ENCODE assay signal across 18 mouse cellular contexts in genomic region chr2:133525621-133526181, GRCm38 (mm10). TPM values are rescaled to one million over a fixed set of nuclear protein-coding genes. Genes with fewer than 3 reads are reported as not detected.
DNase-seq lines count a peak whose midpoint lies in the region; ATAC-seq and TF ChIP-seq lines count a peak whose summit lies in the region.
"Had no signal": no experiment of that assay in that cellular context is flagged by ENCODE, and none has a peak within 500 bp of the region (broad histone marks: within the 10 kb centered on the region; RNA-seq: fewer than 3 reads in every experiment).

No protein-coding gene starts in this region.

- H3K9ac ChIP-seq in intestine, embryonic 14.5 days (ENCODE audit: low read length): no peak overlapping the region
- no peak overlapping the region for H3K9ac ChIP-seq in intestine, postnatal 0 days (ENCODE audit: low read depth, low read length)
- H3K9ac ChIP-seq in kidney, embryonic 15.5 days: no peak overlapping the region
- H3K9ac ChIP-seq in hindbrain, embryonic 11.5 days (ENCODE audit: low read depth, low read length): no peak overlapping the region
- H3K9ac ChIP-seq: hindbrain, embryonic 12.5 days; intestine, embryonic 15.5 days; liver, embryonic 13.5 days; stomach, embryonic 15.5 days had no signal

- no peak for TF ChIP-seq CTCF in intestine, postnatal 0 days (IDR thresholded peaks at IDR 0.05; ENCODE audit: low read depth)

- H3K27ac ChIP-seq in intestine, embryonic 14.5 days (ENCODE audit: low read depth): no peak overlapping the region
- no peak overlapping the region for H3K27ac ChIP-seq in intestine, postnatal 0 days (ENCODE audit: low read depth, low read length)
- H3K27ac ChIP-seq in kidney, embryonic 15.5 days: no peak overlapping the region
- no peak overlapping the region for H3K27ac ChIP-seq in hindbrain, embryonic 11.5 days (ENCODE audit: low read depth, low read length)
- H3K27ac ChIP-seq: hindbrain, embryonic 12.5 days; intestine, embryonic 15.5 days; liver, embryonic 13.5 days; stomach, embryonic 15.5 days had no signal

- DNase-seq in intestine, embryonic 14.5 days (ENCODE audit: low spot score): peak; percentile 35
- DNase-seq in Muller cell, postnatal 12 days (ENCODE audit: inconsistent ontology term): peak; percentile 63
- DNase-seq in brain, adult 2 months (ENCODE audit: low read depth, low spot score): peak; percentile 37
- no peak for DNase-seq in thymus, postnatal 36 days
- no peak for DNase-seq in hindbrain, embryonic 11.5 days (ENCODE audit: low spot score)
- DNase-seq in urinary bladder, postnatal 10 days (ENCODE audit: low spot score): no peak
- DNase-seq: adrenal gland, postnatal 14 days; liver, embryonic 13.5 days; spleen, adult 18-20 months; thymus, postnatal 25 days had no signal

- H3K4me3 ChIP-seq in intestine, embryonic 14.5 days (ENCODE audit: low read depth, low read length): no peak overlapping the region
- H3K4me3 ChIP-seq in intestine, postnatal 0 days (ENCODE audit: low read depth, low read length): no peak overlapping the region
- no peak overlapping the region for H3K4me3 ChIP-seq in kidney, embryonic 15.5 days (replicated peaks)
- no peak overlapping the region for H3K4me3 ChIP-seq in hindbrain, embryonic 11.5 days (ENCODE audit: low read depth, low read length)
- H3K4me3 ChIP-seq: hindbrain, embryonic 12.5 days; intestine, embryonic 15.5 days; liver, embryonic 13.5 days; megakaryocyte, embryonic 14.5 days; stomach, embryonic 15.5 days had no signal

- H3K4me1 ChIP-seq in intestine, embryonic 14.5 days (replicated peaks; ENCODE audit: control insufficient read depth, insufficient read depth, low read length): no peaks in the 10 kb centered on the region
- no peaks in the 10 kb centered on the region for H3K4me1 ChIP-seq in intestine, postnatal 0 days (replicated peaks; ENCODE audit: control insufficient read depth, insufficient read depth, low read length)
- peaks cover 8% of the 10 kb centered on the region; the same call in 1 of the 2 replicates for H3K4me1 ChIP-seq in kidney, embryonic 15.5 days
- H3K4me1 ChIP-seq in hindbrain, embryonic 11.5 days (replicated peaks; ENCODE audit: control insufficient read depth, insufficient read depth, low read length): no peaks in the 10 kb centered on the region
- H3K4me1 ChIP-seq: hindbrain, embryonic 12.5 days; intestine, embryonic 15.5 days; liver, embryonic 13.5 days; megakaryocyte, embryonic 14.5 days; stomach, embryonic 15.5 days had no signal

- no peak for ATAC-seq in intestine, embryonic 14.5 days (replicated peaks; ENCODE audit: low FRiP score, low TSS enrichment, low read depth)
- no peak for ATAC-seq in intestine, postnatal 0 days
- peak; percentile 71 for ATAC-seq in kidney, embryonic 15.5 days (replicated peaks; ENCODE audit: low FRiP score)
- no peak for ATAC-seq in hindbrain, embryonic 11.5 days (ENCODE audit: low FRiP score)
- ATAC-seq: CD4-positive, CD25-positive, alpha-beta regulatory T cell, adult 4 months; intestine, embryonic 15.5 days; lung, postnatal 0 days had no signal

- H3K4me2 ChIP-seq in intestine, embryonic 14.5 days (ENCODE audit: low read length): no peak overlapping the region
- H3K4me2 ChIP-seq in intestine, postnatal 0 days (replicated peaks; ENCODE audit: low read depth): no peak overlapping the region
- no peak overlapping the region for H3K4me2 ChIP-seq in kidney, embryonic 15.5 days
- H3K4me2 ChIP-seq in hindbrain, embryonic 11.5 days (replicated peaks; ENCODE audit: low read depth, low read length): no peak overlapping the region
- H3K4me2 ChIP-seq: hindbrain, embryonic 12.5 days; intestine, embryonic 15.5 days; liver, embryonic 13.5 days; stomach, embryonic 15.5 days had no signal

- WGBS in intestine, embryonic 14.5 days: 58% methylated on average over 4 of the region's 4 CpGs
- WGBS in intestine, postnatal 0 days: 64% methylated on average over 4 of the region's 4 CpGs
- WGBS in kidney, embryonic 15.5 days: 43% methylated on average over 4 of the region's 4 CpGs
- WGBS in hindbrain, embryonic 11.5 days: 70% methylated on average over 4 of the region's 4 CpGs

- no peaks in the 10 kb centered on the region for H3K36me3 ChIP-seq in intestine, embryonic 14.5 days (ENCODE audit: control insufficient read depth, insufficient read depth, low read length)
- no peaks in the 10 kb centered on the region for H3K36me3 ChIP-seq in intestine, postnatal 0 days (ENCODE audit: control insufficient read depth, insufficient read depth)
- H3K36me3 ChIP-seq in kidney, embryonic 15.5 days: no peaks in the 10 kb centered on the region
- H3K36me3 ChIP-seq in hindbrain, embryonic 11.5 days (ENCODE audit: control insufficient read depth, insufficient read depth, low read length): no peaks in the 10 kb centered on the region
- H3K36me3 ChIP-seq: hindbrain, embryonic 12.5 days; intestine, embryonic 15.5 days; liver, embryonic 13.5 days; stomach, embryonic 15.5 days had no signal

- H3K9me3 ChIP-seq in intestine, embryonic 14.5 days (ENCODE audit: control insufficient read depth, low read length): no peaks in the 10 kb centered on the region
- H3K9me3 ChIP-seq in intestine, postnatal 0 days (ENCODE audit: control insufficient read depth): no peaks in the 10 kb centered on the region
- H3K9me3 ChIP-seq in kidney, embryonic 15.5 days (replicated peaks): no peaks in the 10 kb centered on the region
- no peaks in the 10 kb centered on the region for H3K9me3 ChIP-seq in hindbrain, embryonic 11.5 days (ENCODE audit: control insufficient read depth, low read length)
- H3K9me3 ChIP-seq: hindbrain, embryonic 12.5 days; intestine, embryonic 15.5 days; liver, embryonic 13.5 days; stomach, embryonic 15.5 days had no signal

- no peaks in the 10 kb centered on the region for H3K27me3 ChIP-seq in intestine, embryonic 14.5 days (replicated peaks; ENCODE audit: control insufficient read depth, insufficient read depth, low read length)
- no peaks in the 10 kb centered on the region for H3K27me3 ChIP-seq in intestine, postnatal 0 days (replicated peaks; ENCODE audit: control insufficient read depth, insufficient read depth, low read length)
- no peaks in the 10 kb centered on the region for H3K27me3 ChIP-seq in kidney, embryonic 15.5 days
- H3K27me3 ChIP-seq in hindbrain, embryonic 11.5 days (ENCODE audit: control insufficient read depth, insufficient read depth, low read length): no peaks in the 10 kb centered on the region
- H3K27me3 ChIP-seq: hindbrain, embryonic 12.5 days; intestine, embryonic 15.5 days; liver, embryonic 13.5 days; stomach, embryonic 15.5 days had no signal

RNA-seq across cellular contexts. Expression of gene Bmp2, which starts 26.3 kb away (rescaled TPM):
- 10.3 and 11.7 TPM in 2 replicates for polyA plus RNA-seq in intestine, embryonic 14.5 days (2014; fragmentation: Nextera tagmentation; extraction: Ambion mirVana)
- polyA plus RNA-seq in intestine, postnatal 0 days (2015; fragmentation: Nextera tagmentation; extraction: Ambion mirVana): 11.6 and 14.6 TPM in 2 replicates
- polyA plus RNA-seq in kidney, embryonic 15.5 days (2015; fragmentation: Nextera tagmentation; extraction: Ambion mirVana): 10.7 and 13.5 TPM in 2 replicates
- 0.99 and 1.6 TPM in 2 replicates for polyA plus RNA-seq in hindbrain, embryonic 11.5 days (2014; fragmentation: Nextera tagmentation; extraction: Ambion mirVana)
- polyA plus RNA-seq: CD4-positive, CD25-positive, alpha-beta regulatory T cell, adult 4 months had no signal

Comparison
In these comparisons a context has a peak if more than half of its experiments do, and no peak if none do; other contexts are left out.
1. DNase-seq: peak in intestine, embryonic 14.5 days (single experiment), Muller cell, postnatal 12 days (single experiment) and brain, adult 2 months (single experiment); none in thymus, postnatal 36 days (0 of 2), hindbrain, embryonic 11.5 days (single experiment) and urinary bladder, postnatal 10 days (single experiment).